Mouse (Mus musculus) lung, postnatal 0 days (tissue): ENCODE measurements around the gene Lysmd4.

Experiments
- CTCF ChIP-seq: IDR thresholded peaks from 2 replicates; pipeline ENCODE4 v1.5.1; 2016; ENCODE audit warnings: antibody characterized with exemption, mild to moderate bottlenecking
- EP300 ChIP-seq: IDR thresholded peaks from 2 replicates; pipeline ENCODE4 v1.6.1; 2016; ENCODE audit warnings: antibody characterized with exemption, mild to moderate bottlenecking, control low read depth

DNA sequence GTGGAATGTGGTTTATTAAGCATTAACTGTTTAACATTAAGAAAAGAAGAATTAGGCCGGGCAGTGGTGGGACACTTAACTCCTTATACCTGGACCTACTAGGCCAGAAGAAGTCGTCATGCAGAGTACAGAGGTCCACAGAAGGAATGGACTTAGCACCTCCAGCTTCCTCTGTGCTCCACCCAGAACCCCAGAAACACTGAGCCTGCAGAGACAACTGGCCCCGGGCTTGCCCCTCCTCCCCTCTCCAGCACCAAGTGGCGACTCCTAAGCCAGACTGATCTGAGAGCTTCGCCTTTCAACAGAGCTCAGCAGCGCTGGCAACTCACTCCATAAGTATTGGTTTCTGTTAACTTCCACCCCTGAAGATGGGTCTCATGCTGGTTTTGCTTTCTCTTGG lies 14.6 kb upstream of the Lysmd4 start:
- TF ChIP-seq CTCF (no peak), EP300 (no peak)
